Mouse (Mus musculus) Patski (cell line): Measurements from ENCODE around the gene Cdc42bpa. TPM values are rescaled to one million over a fixed set of nuclear protein-coding genes. Genes with fewer than 3 reads are reported as not detected.

ENCODE experiments used
- ATAC-seq: fragments of 100-300 bp; one replicate; pipeline ENCODE4 v1.8.0; 2021
- CTCF ChIA-PET: fragments of 350-600 bp; sonication (Branson Sonifier 250); formaldehyde crosslinking; loops from one replicate; lab custom pipeline; 2022; ENCODE audit warnings: inconsistent platforms; lab: Charles Lee
- POLR2A ChIA-PET: fragments of 350-600 bp; sonication (Branson Sonifier 250); formaldehyde crosslinking; loops from one replicate; lab custom pipeline; 2022; ENCODE audit warnings: antibody characterized with exemption, inconsistent platforms; lab: Charles Lee
- DNase-seq: peaks from one replicate; pipeline ENCODE4 v3.0.0-alpha.2; 2011; ENCODE audit warnings: low read depth, low spot score
- H3K27me3 ChIP-seq: fragments of 371-371 bp; one replicate; pipeline ENCODE4 v1.5.1; 2021
- CTCF ChIP-seq: fragments of 100-300 bp; IDR thresholded peaks from one replicate; pipeline ENCODE4 v1.5.1; 2021
- in situ Hi-C: fragments of 300-500 bp; cut with MboI; formaldehyde crosslinking; loops from 3 replicates; pipeline ENCODE4 v1.11.1; 2018; ENCODE audit warnings: low pct_unique_long_range_greater_than_20kb, mixed read lengths
- polyA plus RNA-seq: library from polyadenylated mRNA; unstranded; gene quantifications from one replicate; pipeline ENCODE4 v1.2.3, GENCODE M21; 2021

The Cdc42bpa gene
- polyA plus RNA-seq, 1 experiment from 2014 or later, result 35.1 TPM

DNA sequence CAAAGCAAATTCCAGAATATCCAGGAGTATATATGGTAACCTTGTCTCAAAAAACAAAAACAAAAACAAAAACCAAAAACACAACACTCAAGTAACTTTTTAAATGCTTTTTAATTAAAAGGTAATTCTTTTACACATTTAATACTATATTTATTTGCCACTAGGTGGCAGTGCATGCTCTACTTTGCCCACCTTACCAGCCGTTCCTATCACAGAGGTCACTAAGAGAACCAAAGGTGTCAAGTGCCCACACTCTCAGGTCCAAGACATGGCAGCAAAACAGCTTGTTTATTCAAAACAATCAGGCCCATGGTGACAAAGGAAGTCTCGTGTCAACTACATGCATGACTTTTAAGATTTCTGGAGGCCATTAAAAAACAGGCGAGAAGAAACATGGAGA, 214.9 kb downstream of the Cdc42bpa start:
- H3K27me3 ChIP-seq, result no peaks in the 10 kb centered on the region
- ChIA-PET POLR2A (interaction anchor here (0.6 kb wide), 1 partner anchor 159 kb away, joined by 4 read pairs; no protein-coding TSS in a partner anchor), CTCF (interaction anchor here (1.4 kb wide), 1 partner anchor 42 kb away, joined by 3 read pairs; no protein-coding TSS in a partner anchor)
- ATAC-seq (no peak), DNase-seq (no peak)
- TF ChIP-seq CTCF, result no peak
- in situ Hi-C loops, result loop anchor here (5.0 kb wide), 2 partner anchors 42 to 247 kb away; no protein-coding TSS in a partner anchor

DNA sequence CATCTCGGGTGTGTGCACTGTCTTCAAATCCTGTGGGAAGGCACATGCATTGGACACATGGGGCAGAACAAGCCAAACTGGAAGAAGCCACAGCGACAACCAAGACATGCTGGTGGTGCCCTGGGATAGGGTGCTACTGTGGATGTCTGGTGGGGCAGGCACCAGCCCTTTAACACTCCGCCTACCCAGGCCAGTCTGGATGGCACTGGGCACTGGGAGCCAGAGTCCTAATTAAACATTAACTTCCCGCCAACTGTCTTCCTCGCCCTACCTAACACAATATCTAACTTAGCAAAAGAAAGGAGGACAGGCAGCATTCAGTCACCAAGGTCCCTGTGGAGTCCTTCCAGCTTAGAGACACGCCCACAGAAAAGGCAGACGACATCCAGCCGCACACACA, 215.4 kb downstream of the Cdc42bpa start:
- ChIA-PET POLR2A (interaction anchor here (0.6 kb wide), 1 partner anchor 159 kb away, joined by 4 read pairs; no protein-coding TSS in a partner anchor), CTCF (interaction anchor here (1.4 kb wide), 1 partner anchor 41 kb away, joined by 3 read pairs; no protein-coding TSS in a partner anchor)
- no peaks in the 10 kb centered on the region for H3K27me3 ChIP-seq
- no peak for DNase-seq
- peak; percentile 42 for ATAC-seq
- no peak for TF ChIP-seq CTCF
- in situ Hi-C loops, result loop anchor here (5.0 kb wide), 2 partner anchors 42 to 247 kb away; no protein-coding TSS in a partner anchor

DNA sequence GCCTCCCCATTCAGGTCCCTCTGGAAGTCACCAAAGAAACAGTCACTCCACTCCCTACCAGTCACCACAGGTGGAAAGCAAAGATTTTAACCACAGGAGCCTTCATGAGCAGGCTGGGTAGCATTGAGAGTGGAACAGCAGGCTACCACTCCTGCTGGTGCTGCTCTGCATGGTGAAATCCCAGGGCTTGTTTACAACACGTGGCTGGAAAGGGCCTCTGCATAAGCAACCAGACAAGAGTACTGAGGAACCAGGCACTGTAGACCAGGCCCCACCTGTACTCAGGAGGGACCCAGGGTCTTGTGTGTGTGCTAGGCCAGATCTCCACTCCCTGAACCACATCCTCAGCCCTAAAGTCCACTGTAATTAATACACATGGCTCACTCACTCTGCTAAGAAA, 216.5 kb downstream of the Cdc42bpa start:
- POLR2A ChIA-PET, result no interaction called here

DNA sequence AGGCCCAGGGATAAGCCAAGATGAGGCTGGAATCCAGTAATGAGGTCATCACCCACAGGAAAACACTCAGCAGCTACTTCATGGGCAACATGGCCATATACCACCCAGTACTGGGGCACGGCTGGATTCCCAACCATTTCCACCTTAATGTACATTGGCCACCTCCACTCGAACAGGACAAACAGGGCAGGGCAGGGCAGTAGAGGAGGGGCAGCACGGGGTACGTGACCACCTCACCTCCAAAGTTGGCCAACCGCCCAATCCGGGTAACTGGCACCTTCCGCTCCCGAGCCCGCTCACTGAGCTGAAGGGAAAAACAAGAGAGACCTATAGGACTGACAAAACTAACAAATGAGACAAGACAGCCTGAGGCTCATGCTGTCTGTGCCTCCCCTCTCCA, 218.1 kb downstream of the Cdc42bpa start:
- CTCF ChIA-PET, result interaction anchor here (1.4 kb wide), 1 partner anchor 319 kb away, joined by 4 read pairs; no protein-coding TSS in a partner anchor
- H3K27me3 ChIP-seq, result no peaks in the 10 kb centered on the region
- no peak for DNase-seq
- in situ Hi-C loops, result loop anchor here (5.0 kb wide), 2 partner anchors 39 to 244 kb away; no protein-coding TSS in a partner anchor
- POLR2A ChIA-PET, result no interaction called here
- ATAC-seq, result no peak
- no peak for TF ChIP-seq CTCF

More for the DNA sequence above, 216.5 kb downstream of the Cdc42bpa start:
- no peak for TF ChIP-seq CTCF
- DNase-seq (no peak), ATAC-seq (no peak)
- H3K27me3 ChIP-seq, result no peaks in the 10 kb centered on the region
- CTCF ChIA-PET, result interaction anchor here (1.2 kb wide), 1 partner anchor 8 kb away, joined by 3 read pairs; no protein-coding TSS in a partner anchor
- in situ Hi-C loops, result loop anchor here (5.0 kb wide), 2 partner anchors 41 to 246 kb away; no protein-coding TSS in a partner anchor

- TF ChIP-seq CTCF, result no peak
- H3K27me3 ChIP-seq, result no peaks in the 10 kb centered on the region
- CTCF ChIA-PET, result interaction anchor here (0.6 to 1.4 kb wide), 2 partner anchors 51 to 320 kb away, joined by 3 to 4 read pairs; no protein-coding TSS in a partner anchor
- DNase-seq (no peak), ATAC-seq (no peak)
- POLR2A ChIA-PET, result no interaction called here
- in situ Hi-C loops, result loop anchor here (5.0 kb wide), 2 partner anchors 38 to 243 kb away; no protein-coding TSS in a partner anchor
Measured at GRCm38 (mm10) chr1:180179100-180179499, 218.8 kb downstream of the Cdc42bpa start.

DNA sequence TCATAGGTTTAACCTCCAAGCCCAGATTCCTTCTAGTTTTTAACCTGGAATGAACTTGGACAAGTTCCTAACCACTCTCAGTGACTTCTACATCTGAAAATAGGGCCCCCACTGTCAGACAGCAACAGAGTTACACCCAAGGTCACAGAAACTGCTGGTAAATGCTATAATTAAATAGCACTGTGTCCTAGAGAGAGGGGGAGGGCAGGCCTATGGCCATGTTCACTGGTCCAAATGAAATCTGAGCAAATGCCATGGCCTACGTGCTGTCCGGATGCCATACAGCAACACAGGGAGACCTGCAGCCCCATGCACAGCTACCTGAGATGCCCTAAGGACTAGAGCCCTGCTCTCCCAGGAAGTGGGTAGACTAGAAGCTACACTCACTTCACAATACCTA, 219.6 kb downstream of the Cdc42bpa start:
- DNase-seq (no peak), ATAC-seq (no peak)
- in situ Hi-C loops, result loop anchor here (5.0 kb wide), 2 partner anchors 37 to 242 kb away; no protein-coding TSS in a partner anchor
- H3K27me3 ChIP-seq, result no peaks in the 10 kb centered on the region
- no peak for TF ChIP-seq CTCF
- ChIA-PET CTCF (interaction anchor here (1.4 kb wide), 1 partner anchor 321 kb away, joined by 4 read pairs; no protein-coding TSS in a partner anchor), POLR2A (no interaction called here)

DNA sequence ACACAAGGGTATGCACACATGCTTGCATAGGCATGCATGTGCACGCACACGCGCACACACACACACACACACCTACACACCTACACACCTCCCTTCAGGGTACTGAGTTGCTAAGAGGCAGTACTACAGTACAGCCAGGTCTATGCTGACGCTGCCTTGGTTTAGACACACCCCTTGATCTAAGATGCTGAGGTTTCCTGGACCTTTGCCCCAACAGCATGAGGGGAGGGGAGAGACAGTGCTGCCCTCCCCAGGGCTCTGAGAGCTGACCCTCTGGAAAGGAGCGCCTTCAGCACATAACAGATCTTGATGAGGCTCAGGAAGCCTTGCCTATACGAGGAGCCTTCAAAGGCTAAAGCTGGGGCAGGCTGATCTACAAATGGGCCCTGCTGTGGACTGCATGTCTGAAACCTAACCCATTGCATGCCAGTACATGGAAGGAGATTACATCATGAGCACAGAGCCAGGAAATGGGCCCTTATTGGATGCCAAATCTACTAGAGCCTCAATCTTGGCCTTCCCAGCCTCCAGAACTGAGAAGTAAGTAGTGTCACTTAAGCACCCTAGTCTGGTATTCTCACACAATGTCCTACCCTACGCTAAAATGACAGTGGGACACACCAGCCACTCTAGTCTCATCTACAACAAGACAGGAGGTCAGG, 221.2 kb downstream of the Cdc42bpa start:
- POLR2A ChIA-PET, result interaction anchor here (0.5 kb wide), 1 partner anchor 769 kb away, joined by 3 read pairs; no protein-coding TSS in a partner anchor

DNA sequence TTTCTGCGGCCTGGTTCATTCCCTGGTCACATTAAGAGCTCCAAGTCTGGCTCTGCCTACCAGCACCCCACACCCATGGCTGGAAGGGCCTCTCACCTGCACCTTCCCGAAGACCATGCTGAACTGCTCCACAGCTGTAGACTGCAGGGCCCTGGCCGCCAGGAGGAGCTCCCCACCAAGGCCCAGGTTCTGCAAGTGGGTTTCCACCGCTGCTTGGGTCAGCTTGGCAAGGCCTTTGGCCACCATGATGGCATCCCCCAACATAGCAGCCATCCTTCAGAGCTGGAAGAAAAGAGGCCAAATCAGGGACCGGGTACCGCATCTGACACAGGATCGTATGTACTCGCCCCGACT, 221.7 kb downstream of the Cdc42bpa start:
- DNase-seq, result no peak
- in situ Hi-C loops, result no loop called here
- POLR2A ChIA-PET, result no interaction called here
- H3K27me3 ChIP-seq, result no peaks in the 10 kb centered on the region
- no peak for ATAC-seq
- TF ChIP-seq CTCF, result no peak
- CTCF ChIA-PET, result interaction anchor here (1.1 kb wide), 1 partner anchor 17 kb away, joined by 3 read pairs; no protein-coding TSS in a partner anchor

More for the DNA sequence above, 221.2 kb downstream of the Cdc42bpa start:
- no peaks in the 10 kb centered on the region for H3K27me3 ChIP-seq
- CTCF ChIA-PET, result interaction anchor here (1.1 kb wide), 1 partner anchor 17 kb away, joined by 3 read pairs; no protein-coding TSS in a partner anchor
- no peak for ATAC-seq
- in situ Hi-C loops, result no loop called here
- DNase-seq, result no peak
- no peak for TF ChIP-seq CTCF

- ChIA-PET POLR2A (no interaction called here), CTCF (no interaction called here)
Measured at GRCm38 (mm10) chr1:180182731-180183130, 222.5 kb downstream of the Cdc42bpa start.

DNA sequence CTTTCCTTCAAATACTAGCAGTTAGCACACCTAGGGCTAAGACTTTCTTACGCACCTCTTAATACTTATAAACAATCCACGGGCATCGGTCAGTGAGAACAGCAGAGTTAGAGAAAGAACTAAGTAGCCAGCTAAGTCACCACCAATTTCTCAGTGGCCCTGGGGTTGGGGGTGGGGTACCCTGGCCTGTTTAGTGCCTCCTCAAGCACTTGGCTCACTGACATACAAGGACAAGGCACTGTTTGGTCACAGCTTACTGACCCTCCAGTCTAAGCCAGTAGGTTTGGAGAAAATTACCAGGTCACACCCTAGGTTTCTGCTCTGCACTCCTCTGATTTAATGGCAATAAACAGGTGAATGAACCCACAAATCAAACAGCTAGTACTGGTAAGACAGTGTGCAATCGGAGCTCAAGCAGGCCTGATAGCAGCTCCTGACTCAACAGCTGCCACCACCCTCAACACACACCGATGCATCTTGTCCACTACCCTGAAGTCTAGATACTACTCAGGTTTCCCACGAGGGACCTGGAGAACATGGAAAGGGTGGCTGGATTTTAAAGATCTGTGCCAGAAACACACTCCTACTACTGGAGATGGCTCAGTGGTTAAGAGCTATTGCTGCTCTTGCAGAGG, 223.4 kb downstream of the Cdc42bpa start:
- in situ Hi-C loops, result no loop called here
- H3K27me3 ChIP-seq, result peaks cover 5% of the 10 kb centered on the region
- CTCF ChIA-PET, result no interaction called here
- DNase-seq (no peak), ATAC-seq (no peak)
- POLR2A ChIA-PET, result no interaction called here
- no peak for TF ChIP-seq CTCF

More at GRCm38 (mm10) chr1:180182731-180183130, 222.5 kb downstream of the Cdc42bpa start:
- ATAC-seq (no peak), DNase-seq (no peak)
- H3K27me3 ChIP-seq, result peaks cover 3% of the 10 kb centered on the region
- TF ChIP-seq CTCF, result no peak
- in situ Hi-C loops, result no loop called here
